Mouse (Mus musculus) ovary, postnatal 14 days (tissue): ENCODE measurements around the gene Adgra3.
A peak's percentile ranks its signal among the peaks of the same experiment; 100 is the strongest.

Experiments used
- DNase-seq: peaks from one replicate; pipeline ENCODE4 v3.0.0; 2022; ENCODE audit warnings: low spot score

Adgra3 gene

GRCm38 (mm10) chr5:50058421-50059286 is at the start of gene Adgra3:
TSS of gene Adgra3 (minus strand) at chr5:50059006.
- peak; percentile 70 for DNase-seq

GRCm38 (mm10) chr5:50083441-50083840 is 24.6 kb upstream of the Adgra3 start:
- no peak for DNase-seq

- DNase-seq, result no peak
Observed at GRCm38 (mm10) chr5:50074245-50074644, 15.4 kb upstream of the Adgra3 start.

GRCm38 (mm10) chr5:50064236-50064635 is 5.4 kb upstream of the Adgra3 start:
- no peak for DNase-seq

- no peak for DNase-seq
Observed at GRCm38 (mm10) chr5:50059586-50059985, 780 bp upstream of the Adgra3 start.

- DNase-seq, result no peak
Observed at GRCm38 (mm10) chr5:50057612-50058420, 990 bp downstream of the Adgra3 start.

- DNase-seq, result no peak
Observed at GRCm38 (mm10) chr5:50052456-50052855, 6.3 kb downstream of the Adgra3 start.

- no peak for DNase-seq
Observed at GRCm38 (mm10) chr5:50050668-50051425, 8.0 kb downstream of the Adgra3 start.

GRCm38 (mm10) chr5:50050037-50050436 is 8.8 kb downstream of the Adgra3 start:
- DNase-seq, result no peak

- no peak for DNase-seq
Observed at GRCm38 (mm10) chr5:50049506-50049905, 9.3 kb downstream of the Adgra3 start.

GRCm38 (mm10) chr5:50048960-50049359 is 9.8 kb downstream of the Adgra3 start:
- DNase-seq, result no peak

GRCm38 (mm10) chr5:50048271-50048851 is 10.4 kb downstream of the Adgra3 start:
- no peak for DNase-seq

GRCm38 (mm10) chr5:50045180-50045579 is 13.6 kb downstream of the Adgra3 start:
- DNase-seq, result no peak

- DNase-seq, result no peak
Observed at GRCm38 (mm10) chr5:50043677-50044076, 15.1 kb downstream of the Adgra3 start.

- no peak for DNase-seq
Observed at GRCm38 (mm10) chr5:50042274-50042943, 16.4 kb downstream of the Adgra3 start.

GRCm38 (mm10) chr5:50039521-50039920 is 19.3 kb downstream of the Adgra3 start:
- DNase-seq, result no peak

- no peak for DNase-seq
Observed at GRCm38 (mm10) chr5:50037666-50038065, 21.1 kb downstream of the Adgra3 start.

- no peak for DNase-seq
Observed at GRCm38 (mm10) chr5:50034900-50035514, 23.8 kb downstream of the Adgra3 start.

GRCm38 (mm10) chr5:50034231-50034630 is 24.6 kb downstream of the Adgra3 start:
- DNase-seq, result no peak

- no peak for DNase-seq
Observed at GRCm38 (mm10) chr5:50033660-50034059, 25.1 kb downstream of the Adgra3 start.

- DNase-seq, result no peak
Observed at GRCm38 (mm10) chr5:50032332-50032731, 26.5 kb downstream of the Adgra3 start.
